Mouse (Mus musculus) small intestine, adult 2 months (tissue): ENCODE measurements around the gene Tmem50b.

Experiments
- CTCF ChIP-seq: fragments of 200-500 bp; IDR thresholded peaks from 2 replicates; pipeline ENCODE4 v1.5.1; 2012; ENCODE audit warnings: low read depth, mild to moderate bottlenecking, control low read depth, inconsistent platforms, low read length, moderate library complexity, mixed read lengths; ENCODE audit not compliant: insufficient replicate concordance, insufficient read length; ENCODE audit errors: extremely low read depth
- POLR2A ChIP-seq: fragments of 200-500 bp; IDR thresholded peaks from 2 replicates; pipeline ENCODE4 v1.6.1; 2012; ENCODE audit warnings: low read depth, mild to moderate bottlenecking, control low read depth, inconsistent platforms, low read length, moderate library complexity

DNA sequence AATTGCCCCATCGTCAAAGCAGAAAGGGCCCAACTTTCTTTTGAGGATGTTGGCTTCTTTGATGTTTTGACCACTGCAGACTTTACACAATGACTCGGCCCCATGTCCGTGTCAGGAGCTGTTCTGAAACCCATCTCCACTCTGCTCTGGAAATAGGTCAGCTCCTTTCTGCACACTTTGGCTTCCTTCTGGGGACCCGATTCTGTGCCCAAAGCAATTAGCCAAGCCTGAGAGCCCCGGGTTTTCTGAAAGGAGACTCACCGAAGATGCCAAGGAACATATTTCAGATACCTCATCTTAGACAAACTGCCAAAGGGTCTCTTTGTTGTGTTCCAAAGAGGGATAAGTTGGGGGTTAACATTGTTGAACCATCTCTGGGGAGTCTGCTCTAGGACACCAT is 17.0 kb upstream of the Tmem50b start:
- TF ChIP-seq CTCF (no peak), POLR2A (no peak)
